Mouse (Mus musculus) gastrocnemius, adult 2 months (tissue): ENCODE measurements around the gene Tmem208. TPM values are rescaled to one million over a fixed set of nuclear protein-coding genes. Genes with fewer than 3 reads are reported as not detected.
A peak's percentile ranks its signal among the peaks of the same experiment; 100 is the strongest.

ENCODE experiments used
- DNase-seq: peaks from one replicate; pipeline ENCODE4 v3.0.0; 2022
- H3K27ac ChIP-seq: fragments of 200-600 bp; 2 replicates; pipeline ENCODE4 v1.8.1; 2022; ENCODE audit warnings: mild to moderate bottlenecking
- H3K4me3 ChIP-seq: fragments of 200-600 bp; 2 replicates; pipeline ENCODE4 v1.8.1; 2022; ENCODE audit warnings: mild to moderate bottlenecking, moderate library complexity
- CTCF ChIP-seq: fragments of 200-600 bp; IDR thresholded peaks from 2 replicates; pipeline ENCODE4 v1.8.1; 2022; ENCODE audit warnings: antibody characterized with exemption, mild to moderate bottlenecking, moderate library complexity
- intact Hi-C: fragments of 180-260 bp; cut with DNase I; formaldehyde crosslinking; loops from one replicate; pipeline ENCODE4 v1.15.1; 2025
- total RNA-seq, 2 experiments: library from RNA; stranded (reverse); gene quantifications; 2 replicates each; pipeline ENCODE4 v1.2.3; 2021

Tmem208 gene
- total RNA-seq, 2 experiments from 2014 or later = 20.1 to 24.6 TPM

DNA sequence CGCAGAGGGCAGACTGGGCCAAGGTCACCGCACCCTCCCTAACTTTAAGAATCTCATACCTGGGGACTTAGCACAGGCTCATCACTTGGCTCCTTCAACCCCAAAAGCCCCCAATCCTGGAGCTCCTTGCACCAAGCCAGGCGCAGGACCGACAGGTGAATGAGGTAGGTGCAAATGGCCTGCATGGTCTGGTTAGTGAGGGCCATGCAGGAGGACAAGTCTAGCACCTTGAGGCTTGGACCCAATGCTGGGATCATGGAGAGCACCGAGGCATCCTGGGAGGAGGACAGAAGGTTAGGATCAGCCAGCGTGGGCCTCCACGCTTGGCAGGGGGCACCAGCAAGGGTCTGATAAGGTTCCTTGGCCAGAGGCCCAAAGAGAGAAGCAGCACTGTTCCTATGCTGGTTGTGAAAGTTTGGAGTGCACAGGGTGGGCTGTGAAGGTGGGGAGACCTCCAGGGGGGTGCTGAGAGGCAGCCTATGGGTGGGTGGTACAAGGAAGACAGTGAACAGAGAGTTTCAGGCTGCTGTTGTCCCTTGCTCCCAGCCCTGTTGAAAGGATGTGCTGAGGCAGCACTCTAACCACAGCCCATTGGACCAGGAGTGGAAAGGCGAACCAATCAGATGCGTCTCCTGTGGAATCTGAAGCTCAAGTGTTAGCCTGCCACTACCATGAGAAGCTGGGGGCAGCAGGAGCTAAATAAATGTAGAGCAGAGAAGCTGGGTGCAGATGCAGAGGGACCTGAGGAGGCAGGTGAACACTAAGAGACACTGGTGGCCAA, 12.3 kb upstream of the Tmem208 start:
- Histone ChIP-seq H3K4me3 (no peak overlapping the region), H3K27ac (no peak overlapping the region)
- intact Hi-C loops = no loop called here
- TF ChIP-seq CTCF = no peak
- DNase-seq = peak; percentile 12

DNA sequence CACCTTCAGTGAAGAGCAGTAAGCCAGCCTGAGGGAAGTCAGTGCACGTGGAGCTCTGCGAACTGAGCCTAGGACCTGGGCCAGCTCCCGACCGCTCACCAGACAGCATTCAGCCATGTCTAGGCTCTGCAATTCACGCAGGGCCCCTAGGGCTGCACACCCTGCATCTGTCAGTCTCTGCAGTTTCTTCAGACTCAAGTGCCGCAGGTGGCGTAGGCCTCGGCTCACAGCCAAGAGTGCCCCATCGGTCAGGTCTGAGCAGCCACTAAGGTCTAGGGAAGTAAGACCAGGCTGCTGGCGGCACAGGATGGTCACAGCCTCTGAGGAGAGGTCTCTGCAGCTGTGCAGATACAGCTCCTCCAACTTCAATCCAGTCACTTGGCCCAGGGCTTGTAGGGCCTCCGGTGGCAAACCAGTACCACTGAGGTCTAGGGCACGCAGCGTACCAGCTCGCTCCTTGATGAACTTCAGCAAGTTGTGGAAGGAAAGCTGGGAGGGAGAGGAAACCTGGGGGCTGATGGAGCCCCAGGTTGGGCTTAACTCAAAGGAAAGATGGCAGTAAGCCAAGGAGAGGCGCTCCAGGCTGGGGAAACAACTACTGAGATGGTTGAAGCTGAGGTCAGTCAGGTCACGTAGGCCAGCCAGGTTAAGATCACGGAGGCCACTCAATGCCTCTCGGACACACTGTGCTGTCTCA, 10.9 kb upstream of the Tmem208 start:
- DNase-seq = peak; percentile 23

DNA sequence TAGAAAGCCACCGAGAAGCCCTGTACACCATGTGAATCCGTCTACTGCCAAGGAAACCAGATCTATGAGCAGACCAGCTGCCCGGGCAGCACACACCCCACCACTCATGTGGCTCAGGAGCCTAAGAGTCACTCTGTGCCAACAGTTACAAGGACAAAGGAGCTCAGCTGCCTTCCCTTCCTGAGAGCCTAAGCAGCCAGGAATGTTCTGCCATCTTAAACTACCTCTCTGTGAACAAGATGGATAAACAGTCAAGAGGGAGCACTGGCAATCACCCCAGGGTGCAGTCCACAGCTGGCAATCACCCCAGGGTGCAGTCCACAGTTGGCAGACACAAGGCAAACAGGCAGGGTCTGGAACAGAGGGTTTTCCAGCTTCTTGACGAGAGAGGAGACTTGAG, 8.2 kb upstream of the Tmem208 start:
- TF ChIP-seq CTCF = no peak
- Histone ChIP-seq H3K4me3 (no peak overlapping the region), H3K27ac (peak overlapping the region; percentile 86)
- intact Hi-C loops = no loop called here
- DNase-seq = peak; percentile 67

More for the DNA sequence above, 10.9 kb upstream of the Tmem208 start:
- TF ChIP-seq CTCF = no peak
- Histone ChIP-seq H3K27ac (no peak overlapping the region), H3K4me3 (no peak overlapping the region)
- intact Hi-C loops = no loop called here

DNA sequence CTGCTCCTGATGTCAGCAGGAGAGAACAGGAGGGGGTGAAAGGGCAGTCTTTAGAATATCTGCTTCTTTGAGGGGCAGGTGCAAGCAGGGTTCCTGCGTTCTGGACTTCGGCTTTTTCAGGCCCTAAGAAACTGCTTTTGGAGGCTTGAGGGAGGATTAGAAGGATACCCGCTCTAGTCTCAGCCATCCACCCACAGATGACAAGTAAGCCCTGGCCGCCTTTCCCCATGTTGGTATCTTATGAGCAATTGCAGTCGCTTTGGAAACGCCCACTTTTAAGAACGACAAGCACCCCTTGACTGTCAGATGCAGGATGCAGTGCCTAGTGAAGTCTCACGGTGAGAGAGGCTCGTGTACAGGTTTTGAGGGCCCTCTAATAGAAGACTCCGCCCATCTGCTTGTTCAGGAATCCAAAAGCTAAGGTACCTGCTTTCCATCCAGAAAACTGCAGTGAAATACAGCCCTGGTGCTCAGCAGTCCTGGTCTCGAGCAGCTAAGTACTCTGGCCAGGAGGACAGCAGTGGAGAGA, 7.4 kb upstream of the Tmem208 start:
- no peak for DNase-seq
- peak overlapping the region; percentile 86 for H3K27ac ChIP-seq
- intact Hi-C loops = no loop called here
- no peak overlapping the region for H3K4me3 ChIP-seq
- TF ChIP-seq CTCF = no peak

DNA sequence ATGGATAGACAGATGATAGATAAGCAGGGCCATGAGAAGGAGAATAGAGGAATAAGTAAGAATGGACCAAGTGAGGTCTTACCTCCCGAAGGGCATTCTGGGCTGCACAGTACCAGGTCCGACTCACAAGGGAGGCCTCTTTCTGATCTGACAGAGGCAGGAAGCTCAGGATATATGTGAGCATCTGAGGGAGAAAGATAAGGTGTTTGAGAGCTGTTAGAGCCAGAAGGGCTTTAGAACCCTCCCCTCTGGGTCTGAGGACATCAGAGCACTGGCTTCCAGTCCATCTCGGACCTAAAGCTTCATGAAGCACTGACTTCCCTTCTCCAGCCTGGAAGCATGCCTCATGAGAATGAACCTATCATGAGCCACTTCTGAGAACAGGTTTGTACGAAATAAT, 3.0 kb upstream of the Tmem208 start:
- intact Hi-C loops = no loop called here
- Histone ChIP-seq H3K4me3 (no peak overlapping the region), H3K27ac (no peak overlapping the region)
- no peak for TF ChIP-seq CTCF
- no peak for DNase-seq

DNA sequence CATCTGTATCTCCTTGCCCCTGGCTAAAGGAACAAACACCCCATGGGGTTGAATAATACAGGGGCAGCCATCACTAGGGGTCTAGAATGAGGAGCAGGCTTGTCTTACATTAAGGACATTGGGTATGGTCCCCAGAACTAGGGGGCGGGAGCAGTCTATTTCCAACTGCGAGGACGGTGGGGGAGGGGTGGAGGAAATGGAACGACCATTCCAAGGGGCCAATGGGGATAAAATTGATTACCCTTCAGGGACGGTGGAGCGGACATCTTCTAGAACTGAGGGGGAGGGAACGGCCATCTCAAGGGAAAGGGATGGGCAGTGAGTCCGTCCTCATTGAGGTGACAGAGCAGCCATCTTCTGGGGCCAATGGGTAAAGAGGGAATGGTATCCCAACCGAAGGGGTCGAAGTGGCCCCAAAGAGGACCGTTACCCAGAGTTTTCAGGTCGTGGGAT, 487 bp upstream of the Tmem208 start:
- intact Hi-C loops = loop anchor here (2.0 kb wide), 1 partner anchor 27 kb away; no protein-coding TSS in a partner anchor
- peak overlapping the region; percentile 84 for H3K4me3 ChIP-seq
- no peak for DNase-seq

DNA sequence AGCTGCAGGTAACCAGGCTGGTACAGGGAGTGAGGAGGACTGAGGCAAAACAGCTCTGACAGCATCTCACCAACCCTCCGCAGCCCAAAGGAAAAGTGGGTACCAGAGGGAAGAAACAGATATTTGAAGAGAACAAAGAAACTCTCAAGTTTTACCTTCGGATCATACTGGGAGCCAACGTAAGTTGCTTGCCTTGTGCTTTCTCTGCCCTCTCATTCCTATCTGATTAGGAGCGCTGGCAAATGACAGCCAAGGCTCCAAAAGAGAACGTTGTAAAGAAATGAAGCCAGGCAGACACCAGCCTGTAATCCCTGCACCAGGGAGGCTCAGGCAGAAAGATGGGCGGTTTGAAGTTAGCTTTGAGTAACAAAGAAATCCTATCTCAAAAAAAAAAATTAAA, 814 bp downstream of the Tmem208 start:
- intact Hi-C loops = loop anchor here (2.0 kb wide), 1 partner anchor 28 kb away; no protein-coding TSS in a partner anchor
- no peak for TF ChIP-seq CTCF

More for the DNA sequence above, 487 bp upstream of the Tmem208 start:
- peak overlapping the region; percentile 95 for H3K27ac ChIP-seq
- TF ChIP-seq CTCF = no peak

DNA sequence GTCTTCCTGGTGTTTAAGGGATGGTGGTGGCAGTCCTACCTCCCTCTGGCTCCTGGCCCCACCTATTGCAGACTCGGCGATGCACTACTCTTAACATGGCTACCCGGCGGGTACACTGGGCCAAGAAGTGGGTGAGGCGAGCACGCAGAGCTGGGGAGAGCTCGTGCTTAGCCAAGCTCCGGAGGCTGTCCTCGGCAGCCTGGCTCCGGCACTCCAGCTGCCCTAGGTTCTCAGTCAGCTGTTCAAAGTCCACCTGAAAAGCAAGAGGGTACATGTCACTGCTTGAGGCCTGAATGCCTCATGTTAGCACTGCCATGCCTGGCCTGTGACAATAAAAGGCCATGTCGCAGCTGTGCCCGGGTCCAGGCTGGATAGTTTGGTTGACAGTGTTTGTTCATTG, 4.2 kb downstream of the Tmem208 start:
- Histone ChIP-seq H3K27ac (no peak overlapping the region), H3K4me3 (no peak overlapping the region)
- DNase-seq = peak; percentile 15
- TF ChIP-seq CTCF = no peak
- intact Hi-C loops = no loop called here

More for the DNA sequence above, 814 bp downstream of the Tmem208 start:
- DNase-seq = no peak
- Histone ChIP-seq H3K27ac (peak overlapping the region; percentile 95), H3K4me3 (peak overlapping the region; percentile 84)

DNA sequence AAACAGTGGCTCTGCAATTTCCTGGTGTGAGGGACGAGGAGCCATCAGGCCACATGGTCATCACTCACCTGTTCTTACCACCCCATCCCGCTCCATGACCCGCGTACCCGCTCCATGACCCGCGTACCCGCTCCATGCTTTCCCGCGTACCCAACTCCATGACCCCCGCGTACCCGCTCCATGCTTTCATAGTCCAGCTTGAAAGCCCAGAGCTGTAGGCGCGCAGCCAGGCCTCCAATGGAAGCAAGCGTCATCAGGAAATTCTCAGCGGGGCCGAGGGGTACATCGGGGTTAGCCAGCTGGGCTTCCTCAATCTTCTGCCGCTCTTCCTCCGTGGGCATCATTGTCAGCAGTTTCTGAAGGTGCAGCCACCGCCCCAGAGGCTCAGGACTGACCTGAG, 5.3 kb downstream of the Tmem208 start:
- no peak for TF ChIP-seq CTCF
- H3K4me3 ChIP-seq = no peak overlapping the region
- peak; percentile 28 for DNase-seq
- no peak overlapping the region for H3K27ac ChIP-seq
- intact Hi-C loops = no loop called here

DNA sequence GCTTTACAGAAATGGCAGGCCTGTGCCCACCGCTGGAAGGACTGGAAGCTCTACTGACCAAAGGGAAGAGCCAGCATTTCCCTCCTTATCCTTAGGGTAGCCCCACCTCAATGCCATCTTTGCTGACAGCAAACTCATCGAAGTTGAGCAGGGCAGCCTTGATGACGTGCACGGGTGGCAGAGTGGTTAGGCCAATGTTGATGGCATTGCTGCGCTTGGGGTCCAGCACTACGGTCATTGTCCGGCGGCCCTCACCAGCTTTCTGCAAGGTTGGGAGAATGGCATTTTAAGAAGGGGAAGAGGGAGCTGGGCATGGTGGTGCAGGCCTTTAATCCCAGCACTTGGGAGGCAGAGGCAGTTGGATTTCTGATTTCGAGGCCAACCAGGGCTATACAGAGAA, 5.8 kb downstream of the Tmem208 start:
- intact Hi-C loops = no loop called here
- Histone ChIP-seq H3K4me3 (no peak overlapping the region), H3K27ac (no peak overlapping the region)
- DNase-seq = peak; percentile 15
- no peak for TF ChIP-seq CTCF

DNA sequence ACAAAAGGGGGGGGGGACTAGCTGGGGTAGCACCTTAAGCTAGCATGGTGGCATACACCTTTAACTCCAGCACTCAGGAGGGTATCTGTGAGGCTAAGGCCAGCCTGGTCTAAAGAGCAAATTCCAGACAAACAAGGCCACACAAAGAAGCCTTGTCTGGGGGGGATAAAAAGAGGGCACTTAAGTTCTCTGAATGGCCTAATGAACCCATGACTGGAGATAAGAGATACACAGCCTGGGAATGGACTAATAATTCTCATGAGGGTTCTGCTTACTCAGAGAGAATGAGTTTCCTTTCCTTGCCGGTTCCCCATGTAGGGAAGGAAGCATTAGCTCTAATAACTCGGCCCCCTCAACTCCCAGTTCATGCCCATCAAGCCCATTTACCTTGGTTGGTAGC, 6.4 kb downstream of the Tmem208 start:
- H3K4me3 ChIP-seq = no peak overlapping the region
- TF ChIP-seq CTCF = no peak
- no peak overlapping the region for H3K27ac ChIP-seq
- intact Hi-C loops = no loop called here
- DNase-seq = no peak

DNA sequence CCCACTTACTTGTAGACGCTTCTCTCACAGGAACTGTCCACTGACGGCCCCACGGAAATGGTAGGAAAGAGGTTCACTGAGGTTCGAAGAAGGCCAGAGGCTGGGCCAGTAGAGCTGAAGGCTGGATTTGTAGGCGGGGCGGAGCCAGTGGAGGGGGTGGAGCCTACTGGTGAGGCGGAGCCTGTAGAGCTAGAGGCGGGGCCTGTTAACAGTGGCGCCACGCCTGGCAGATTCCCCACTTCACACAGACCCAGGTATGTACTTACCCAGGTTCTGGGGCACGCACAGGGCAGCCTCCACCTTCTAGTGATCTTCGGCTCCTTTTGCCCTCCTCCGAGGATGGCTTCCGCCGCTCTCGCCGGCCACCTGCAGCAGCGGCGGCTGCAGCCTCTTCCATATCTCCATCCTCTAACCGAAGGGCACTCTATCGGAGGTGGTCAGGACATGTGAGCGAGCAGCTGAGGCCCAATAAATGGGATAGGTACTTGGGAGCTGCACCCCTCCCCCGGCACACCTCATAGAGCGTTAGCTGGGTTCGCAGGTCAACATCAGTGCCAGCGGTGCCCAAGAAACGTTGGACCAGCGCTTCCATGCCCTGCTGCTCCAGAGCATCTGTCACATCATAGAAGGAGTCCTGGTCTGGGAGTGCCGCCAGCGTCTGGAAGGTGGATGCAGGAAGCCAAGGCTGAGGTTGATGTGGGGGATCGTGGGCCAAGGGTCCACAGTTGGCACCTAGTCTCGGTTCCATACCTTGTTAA, 10.4 kb downstream of the Tmem208 start:
- Histone ChIP-seq H3K27ac (no peak overlapping the region), H3K4me3 (no peak overlapping the region)
- no peak for TF ChIP-seq CTCF
- DNase-seq = peak; percentile 32
- intact Hi-C loops = no loop called here

DNA sequence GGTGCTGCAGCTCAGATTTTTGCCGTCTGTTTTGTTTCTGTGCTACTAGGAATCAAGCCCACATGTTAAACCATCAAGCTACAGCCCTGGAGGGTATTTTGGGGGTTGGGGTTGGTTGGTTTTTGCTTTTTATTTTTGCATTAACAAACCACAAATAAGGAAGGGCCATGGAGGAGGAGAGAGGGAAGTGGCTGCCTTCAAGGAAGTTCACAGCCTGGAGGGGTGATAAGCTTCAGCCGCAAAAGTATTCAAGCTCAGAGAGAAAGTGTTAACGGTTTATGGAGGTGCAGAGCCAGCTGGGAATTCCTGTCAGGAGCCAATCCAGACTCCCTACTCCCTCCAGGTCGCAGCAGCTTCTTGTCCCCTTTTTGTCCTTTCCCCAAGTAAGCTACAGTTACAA, 12.8 kb downstream of the Tmem208 start:
- H3K4me3 ChIP-seq = no peak overlapping the region
- DNase-seq = peak; percentile 9
- TF ChIP-seq CTCF = no peak
- peak overlapping the region; percentile 83 for H3K27ac ChIP-seq
- intact Hi-C loops = no loop called here
